Mouse (Mus musculus) urinary bladder, adult 18-20 months (tissue): ENCODE measurements around the gene Wdr66.

Experiments used
- DNase-seq, 2 experiments: peaks; one replicate each; pipeline ENCODE4 v3.0.0; 2022; ENCODE audit warnings: low spot score in 2 of 2, mixed read lengths in 2 of 2

Wdr66 gene

DNA sequence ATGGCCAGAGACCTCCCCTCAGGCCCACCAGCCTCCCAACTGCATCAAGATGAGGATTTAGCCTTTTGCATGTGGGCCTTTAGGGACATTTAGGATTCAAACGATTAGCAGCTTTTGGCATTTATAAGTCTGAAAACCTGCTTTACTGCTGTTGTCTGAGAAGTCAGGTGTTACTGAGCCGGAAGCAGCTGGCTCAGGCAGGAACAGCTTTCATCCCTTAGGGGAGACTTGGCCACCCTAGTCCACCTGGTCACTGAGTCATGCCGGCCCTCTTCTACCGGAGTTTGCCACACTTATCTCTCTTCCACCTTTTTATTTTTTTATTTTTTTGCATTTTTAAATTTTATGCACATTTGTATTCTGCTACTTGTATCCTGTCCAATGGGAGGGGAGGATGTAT lies 105.4 kb downstream of the Wdr66 start:
- no peak for DNase-seq

DNA sequence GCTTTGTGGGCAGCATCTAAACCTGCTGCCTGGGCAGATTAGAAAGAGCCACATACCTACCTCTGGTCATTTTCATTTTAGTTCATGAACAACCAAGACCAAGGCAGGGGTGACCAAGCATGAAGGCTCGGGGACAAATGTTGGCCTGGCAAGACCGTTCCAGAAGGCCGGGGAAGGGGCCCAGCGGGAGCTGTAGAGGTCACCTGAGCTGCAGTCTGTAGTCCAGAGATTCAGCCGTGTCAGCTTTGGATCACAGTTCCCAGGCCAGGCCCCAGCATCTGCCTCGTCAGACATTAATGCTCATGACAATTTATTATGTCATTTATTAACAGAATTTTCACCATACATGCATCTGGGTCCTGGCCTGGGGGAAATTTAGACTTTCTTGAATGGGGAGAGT lies 107.5 kb downstream of the Wdr66 start:
- no peak for DNase-seq

DNA sequence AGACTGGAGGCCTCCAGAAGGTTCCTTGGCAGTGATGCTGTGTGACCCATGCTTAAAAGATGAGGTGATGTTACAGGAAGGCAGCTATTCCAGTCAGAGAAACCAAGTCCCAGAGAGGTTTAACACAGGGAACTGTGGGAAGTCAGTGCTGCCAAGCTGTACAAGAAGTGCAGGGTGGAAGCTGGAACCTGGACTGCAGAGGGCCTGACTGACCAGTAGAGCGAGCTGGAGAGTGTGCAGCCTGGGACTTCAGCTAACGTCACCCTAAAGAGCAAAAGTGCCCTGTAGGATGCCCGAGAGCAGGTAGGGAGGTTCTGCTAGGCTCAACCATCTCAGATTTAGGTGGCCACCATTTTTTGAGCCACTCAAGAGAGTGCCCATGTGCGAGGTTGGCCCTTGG lies 111.0 kb downstream of the Wdr66 start:
- DNase-seq, result no peak

DNA sequence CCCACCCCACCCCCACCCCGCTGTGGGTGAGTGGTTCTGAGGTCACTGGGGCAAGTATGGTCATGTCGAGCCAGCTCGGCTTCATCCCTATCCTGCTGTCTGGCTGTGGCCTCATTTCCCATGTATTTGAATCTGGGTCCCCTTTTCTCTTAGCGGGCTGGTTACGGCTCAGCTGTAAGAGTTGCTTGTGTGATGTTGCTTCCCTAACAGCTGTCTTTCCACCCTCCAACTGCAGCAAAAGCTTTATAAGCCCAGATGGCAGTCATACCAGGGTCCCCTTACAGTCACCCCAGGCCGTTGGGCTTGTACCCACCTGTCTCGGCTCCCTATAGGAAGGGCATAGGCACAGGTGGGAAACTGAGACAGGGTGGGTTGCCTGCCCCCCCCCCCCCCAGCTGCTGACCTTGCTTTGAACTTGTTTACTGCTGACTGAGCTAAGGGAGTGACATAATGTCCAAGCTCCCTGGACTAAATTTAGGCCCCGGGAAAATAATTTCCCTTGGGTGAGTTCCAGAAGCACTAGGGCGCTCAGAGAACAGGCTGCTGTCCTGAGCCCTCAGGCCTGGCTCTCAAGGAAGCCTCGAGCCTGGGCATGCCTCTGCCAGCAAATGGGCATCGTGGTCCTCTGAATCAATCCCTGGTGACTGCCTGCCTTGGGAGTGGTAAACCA lies 112.5 kb downstream of the Wdr66 start:
- peak in 1 of 2 experiments; percentile 75 for DNase-seq

DNA sequence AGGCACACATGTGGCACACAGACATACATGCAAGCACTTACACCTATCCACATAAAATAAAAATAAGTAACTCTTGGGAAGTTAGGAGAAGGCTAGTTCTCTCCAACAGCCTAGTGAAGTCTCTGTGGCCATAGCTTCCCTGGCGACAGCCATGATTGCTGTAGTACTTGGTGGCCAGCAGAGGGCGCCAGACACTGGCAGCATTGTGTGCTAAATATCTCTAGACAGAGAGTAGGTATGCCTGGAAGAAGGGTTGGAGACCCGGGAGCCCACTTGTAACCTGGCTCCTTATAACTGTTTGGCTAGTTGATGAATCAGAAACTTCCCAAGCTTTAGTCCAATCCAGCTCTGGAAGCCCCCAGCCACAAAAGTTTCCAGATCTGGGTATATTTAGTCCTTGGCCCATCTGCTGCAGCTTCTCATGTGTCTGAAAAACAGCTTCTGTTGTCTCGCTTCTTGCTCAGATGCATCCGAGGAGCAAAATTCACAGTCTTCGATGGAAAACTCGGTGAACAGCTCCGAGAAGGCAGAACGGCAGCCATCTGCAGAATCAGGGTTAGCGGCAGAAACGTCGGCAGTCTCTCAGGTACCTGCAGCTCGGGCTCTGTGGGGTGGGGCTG lies 117.1 kb downstream of the Wdr66 start:
- DNase-seq, result no peak

DNA sequence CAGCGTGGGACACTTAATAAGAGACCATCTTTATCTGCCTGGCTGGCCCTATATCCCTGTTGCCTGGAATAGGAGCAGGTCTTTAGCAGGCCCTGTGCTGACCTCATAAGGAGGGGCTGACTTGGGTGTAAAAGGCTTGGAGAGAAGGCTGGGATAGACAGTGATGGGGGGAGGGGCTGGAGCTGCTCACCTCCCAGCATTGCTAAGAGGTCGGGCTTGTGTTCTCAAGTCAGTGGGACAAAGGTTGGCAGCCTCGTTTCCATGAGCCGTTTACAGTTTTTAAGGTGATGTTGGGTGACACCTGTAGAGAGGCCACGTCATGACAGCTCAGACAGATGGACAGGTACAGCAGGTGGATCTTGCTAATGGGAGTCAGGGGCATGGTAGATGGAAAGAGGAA lies 118.1 kb downstream of the Wdr66 start:
- DNase-seq, result no peak

DNA sequence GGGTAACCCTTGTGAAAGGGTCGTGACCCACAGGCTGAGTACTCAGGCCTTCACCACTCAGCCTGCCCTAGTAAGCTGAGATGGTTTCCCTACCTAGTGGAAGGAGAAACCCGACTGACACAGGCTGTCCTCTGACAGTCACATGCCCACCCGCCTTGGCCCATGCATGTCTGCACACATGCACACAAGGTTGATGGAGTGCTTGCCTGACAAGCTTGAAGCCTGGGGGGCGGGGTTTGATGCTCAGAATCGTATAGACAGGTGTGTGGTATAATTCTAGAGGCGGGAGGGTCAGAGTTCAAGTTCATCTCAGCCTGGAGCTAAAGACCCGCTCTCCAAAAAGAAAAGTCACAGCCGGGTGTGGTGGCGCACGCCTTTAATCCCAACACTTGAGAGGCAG lies 123.4 kb downstream of the Wdr66 start:
- DNase-seq, result no peak

DNA sequence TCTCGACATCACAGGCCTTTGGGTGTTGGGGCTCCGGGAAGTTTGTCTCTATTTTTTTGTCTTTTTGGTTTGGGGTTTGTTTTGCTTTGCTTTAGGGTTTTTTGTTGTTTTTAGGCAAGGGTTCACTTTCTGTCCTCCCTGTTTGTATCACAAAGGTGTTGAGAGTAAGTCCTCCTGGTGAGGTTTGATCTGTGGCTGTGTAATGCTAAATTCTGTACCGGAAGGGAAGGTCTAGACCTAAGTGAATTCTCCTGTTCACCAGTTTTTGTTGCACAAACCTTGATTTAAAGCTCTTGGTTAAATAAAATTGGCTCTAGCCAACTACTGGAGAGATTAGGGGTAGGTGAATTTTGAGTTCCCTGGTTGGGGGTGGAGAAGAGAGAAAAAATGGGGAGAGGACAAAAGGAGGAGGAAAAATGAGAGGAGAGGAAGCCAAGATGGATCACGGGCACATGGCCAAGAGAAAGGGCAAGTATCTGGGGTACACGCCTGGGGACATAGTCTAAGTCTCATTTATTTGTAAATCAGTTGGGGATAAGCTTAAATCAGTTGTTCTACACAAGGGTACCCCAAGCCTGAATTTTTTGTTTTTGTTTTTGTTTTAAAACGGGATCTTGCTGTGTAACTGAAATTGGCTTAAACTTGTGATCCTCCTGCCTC lies 124.0 kb downstream of the Wdr66 start:
- no peak for DNase-seq

DNA sequence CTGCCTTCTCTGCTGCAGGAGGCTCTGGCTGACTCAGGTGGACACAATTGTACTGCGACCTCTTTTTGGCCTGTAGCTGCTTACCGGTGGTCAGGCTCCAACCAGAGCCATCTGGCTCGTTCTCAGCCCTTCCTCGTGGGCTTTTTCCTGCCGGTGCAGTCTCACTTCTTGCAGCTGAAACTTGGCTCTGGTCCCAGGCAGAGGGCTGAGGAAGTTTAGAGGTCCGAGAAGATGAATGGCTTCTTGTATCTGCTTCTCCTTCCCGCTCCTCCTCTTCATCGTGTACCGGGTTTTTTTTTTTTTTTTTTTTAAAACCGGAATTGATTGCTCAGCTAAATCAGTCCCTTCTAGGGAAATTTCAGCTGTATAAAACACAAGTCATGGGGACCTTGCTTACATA lies 124.7 kb downstream of the Wdr66 start:
- DNase-seq, result peak in 1 of 2 experiments; percentile 24
